Mouse (Mus musculus): Measurements from ENCODE around the gene Asap3. TPM values are rescaled to one million over a fixed set of nuclear protein-coding genes. Genes with fewer than 3 reads are reported as not detected.

The Asap3 gene
- total RNA-seq, 2 experiments from 2014 or later: not detected

GRCm38 (mm10) chr4:136285348-136285810, 79.2 kb downstream of the Asap3 start:
- peak; percentile 94 for ATAC-seq (replicated peaks; ENCODE audit: low FRiP score, low TSS enrichment, poor library complexity, severe bottlenecking)

- ATAC-seq (replicated peaks; ENCODE audit: low FRiP score, low TSS enrichment, poor library complexity, severe bottlenecking): peak; percentile 91
These were observed 79.7 kb downstream of the Asap3 start for GRCm38 (mm10) chr4:136285811-136286371.

GRCm38 (mm10) chr4:136289918-136290780, 84.0 kb downstream of the Asap3 start:
- ATAC-seq (replicated peaks; ENCODE audit: low FRiP score, low TSS enrichment, poor library complexity, severe bottlenecking): no peak

GRCm38 (mm10) chr4:136290781-136291595, 84.8 kb downstream of the Asap3 start:
- no peak for ATAC-seq (replicated peaks; ENCODE audit: low FRiP score, low TSS enrichment, poor library complexity, severe bottlenecking)

- no peak for ATAC-seq (replicated peaks; ENCODE audit: low FRiP score, low TSS enrichment, poor library complexity, severe bottlenecking)
These were observed 85.5 kb downstream of the Asap3 start for GRCm38 (mm10) chr4:136291692-136292091.

Other genes with a start within 250 kb of the Asap3 start
- 13.8 and 22.1 TPM in 2 replicates for gene Gale, start 242.6 kb upstream of the Asap3 start, total RNA-seq (2014; fragmentation: Nextera tagmentation)
- gene Gale, start 242.6 kb upstream of the Asap3 start, total RNA-seq (2017): 6.5 and 8.1 TPM in 2 replicates
- 45.2 and 63.2 TPM in 2 replicates for gene Lypla2, start 233.7 kb upstream of the Asap3 start, total RNA-seq (2014; fragmentation: Nextera tagmentation)
- 13.7 and 17.5 TPM in 2 replicates for gene Lypla2, start 233.7 kb upstream of the Asap3 start, total RNA-seq (2017)
- gene Pithd1, start 219.1 kb upstream of the Asap3 start, total RNA-seq (2014; fragmentation: Nextera tagmentation): 42.5 and 52.7 TPM in 2 replicates
- 31.3 and 34.5 TPM in 2 replicates for gene Pithd1, start 219.1 kb upstream of the Asap3 start, total RNA-seq (2017)
- 41.0 and 41.3 TPM in 2 replicates for gene Eloa, start 184.6 kb upstream of the Asap3 start, total RNA-seq (2014; fragmentation: Nextera tagmentation)
- gene Eloa, start 184.6 kb upstream of the Asap3 start, total RNA-seq (2017): 48.9 and 51.8 TPM in 2 replicates
- 1,812 and 1,837 TPM in 2 replicates for gene Rpl11, start 152.9 kb upstream of the Asap3 start, total RNA-seq (2014; fragmentation: Nextera tagmentation)
- gene Rpl11, start 152.9 kb upstream of the Asap3 start, total RNA-seq (2017): 1,215 and 1,345 TPM in 2 replicates
- 1.5 and 7.8 TPM in 2 replicates for gene Id3, start 62.9 kb upstream of the Asap3 start, total RNA-seq (2014; fragmentation: Nextera tagmentation)
- 1.9 and 3.1 TPM in 2 replicates for gene Id3, start 62.9 kb upstream of the Asap3 start, total RNA-seq (2017)
- gene E2f2, start 34.0 kb upstream of the Asap3 start, total RNA-seq (2014; fragmentation: Nextera tagmentation): 11.1 and 17.0 TPM in 2 replicates
- 4.5 and 10.2 TPM in 2 replicates for gene E2f2, start 34.0 kb upstream of the Asap3 start, total RNA-seq (2017)
- not detected in 2 replicates for gene Tcea3, start 41.4 kb downstream of the Asap3 start, total RNA-seq (2014; fragmentation: Nextera tagmentation)
- not detected in 2 replicates for gene Tcea3, start 41.4 kb downstream of the Asap3 start, total RNA-seq (2017)
- 7.3 and 9.4 TPM in 2 replicates for gene Zfp46, start 78.3 kb downstream of the Asap3 start, total RNA-seq (2014; fragmentation: Nextera tagmentation)
- gene Zfp46, start 78.3 kb downstream of the Asap3 start, total RNA-seq (2017): 8.0 and 9.0 TPM in 2 replicates
- gene Hnrnpr, start 104.6 kb downstream of the Asap3 start, total RNA-seq (2014; fragmentation: Nextera tagmentation): 101 and 115 TPM in 2 replicates
- gene Hnrnpr, start 104.6 kb downstream of the Asap3 start, total RNA-seq (2017): 218 and 222 TPM in 2 replicates
- not detected in 2 replicates for gene Htr1d, start 217.2 kb downstream of the Asap3 start, total RNA-seq (2014; fragmentation: Nextera tagmentation)
- gene Htr1d, start 217.2 kb downstream of the Asap3 start, total RNA-seq (2017): not detected in 2 replicates